Mouse (Mus musculus) myocyte (in vitro differentiated cells): ENCODE measurements around the gene Gm49416.

Experiments used
- CEBPB ChIP-seq: IDR thresholded peaks from 2 replicates; pipeline ENCODE4 v1.6.1; 2011; ENCODE audit warnings: mild to moderate bottlenecking, moderate library complexity; ENCODE audit not compliant: poor library complexity, insufficient read depth, severe bottlenecking
- E2F4 ChIP-seq: IDR thresholded peaks from one replicate; pipeline ENCODE4 v1.6.1; 2011; ENCODE audit warnings: mild to moderate bottlenecking, control low read depth, moderate library complexity; ENCODE audit not compliant: insufficient read depth
- MAX ChIP-seq: IDR thresholded peaks from one replicate; pipeline ENCODE4 v1.6.1; 2011; ENCODE audit warnings: low read depth, mild to moderate bottlenecking, control low read depth
- MYOD1 ChIP-seq, 3 experiments: IDR thresholded peaks; one replicate each; pipeline ENCODE4 v1.6.1; 2011; ENCODE audit warnings: control low read depth in 2 of 3, low read depth in 2 of 3, mild to moderate bottlenecking in 2 of 3, moderate library complexity in 1 of 3; ENCODE audit not compliant: insufficient read length in 2 of 3, control insufficient read depth in 1 of 3
- MYOG ChIP-seq, 3 experiments: IDR thresholded peaks; one replicate each; pipeline ENCODE4 v1.6.1; 2011; ENCODE audit warnings: control low read depth in 2 of 3, low read depth in 2 of 3, mild to moderate bottlenecking in 2 of 3; ENCODE audit not compliant: insufficient read length in 2 of 3, control insufficient read depth in 1 of 3, insufficient read depth in 1 of 3
- POLR2A ChIP-seq: IDR thresholded peaks from one replicate; pipeline ENCODE4 v1.6.1; 2011; ENCODE audit warnings: low read depth, mild to moderate bottlenecking, control low read depth, moderate library complexity; ENCODE audit not compliant: insufficient read length
- POLR2AphosphoS2 ChIP-seq: IDR thresholded peaks from one replicate; pipeline ENCODE4 v1.6.1; 2011; ENCODE audit warnings: low read depth, control low read depth; ENCODE audit not compliant: insufficient read length
- SRF ChIP-seq: IDR thresholded peaks from one replicate; pipeline ENCODE4 v1.6.1; 2011; ENCODE audit warnings: low read depth; ENCODE audit not compliant: control insufficient read depth, insufficient read length
- TCF12 ChIP-seq: IDR thresholded peaks from one replicate; pipeline ENCODE4 v1.6.1; 2011; ENCODE audit warnings: mild to moderate bottlenecking, control low read depth; ENCODE audit not compliant: poor library complexity, insufficient read depth, severe bottlenecking
- TCF3 ChIP-seq: IDR thresholded peaks from one replicate; pipeline ENCODE4 v1.6.1; 2011; ENCODE audit warnings: low read depth, control low read depth; ENCODE audit not compliant: insufficient read length
- USF1 ChIP-seq: IDR thresholded peaks from one replicate; pipeline ENCODE4 v1.6.1; 2011; ENCODE audit warnings: low read depth, mild to moderate bottlenecking, control low read depth, moderate library complexity

DNA sequence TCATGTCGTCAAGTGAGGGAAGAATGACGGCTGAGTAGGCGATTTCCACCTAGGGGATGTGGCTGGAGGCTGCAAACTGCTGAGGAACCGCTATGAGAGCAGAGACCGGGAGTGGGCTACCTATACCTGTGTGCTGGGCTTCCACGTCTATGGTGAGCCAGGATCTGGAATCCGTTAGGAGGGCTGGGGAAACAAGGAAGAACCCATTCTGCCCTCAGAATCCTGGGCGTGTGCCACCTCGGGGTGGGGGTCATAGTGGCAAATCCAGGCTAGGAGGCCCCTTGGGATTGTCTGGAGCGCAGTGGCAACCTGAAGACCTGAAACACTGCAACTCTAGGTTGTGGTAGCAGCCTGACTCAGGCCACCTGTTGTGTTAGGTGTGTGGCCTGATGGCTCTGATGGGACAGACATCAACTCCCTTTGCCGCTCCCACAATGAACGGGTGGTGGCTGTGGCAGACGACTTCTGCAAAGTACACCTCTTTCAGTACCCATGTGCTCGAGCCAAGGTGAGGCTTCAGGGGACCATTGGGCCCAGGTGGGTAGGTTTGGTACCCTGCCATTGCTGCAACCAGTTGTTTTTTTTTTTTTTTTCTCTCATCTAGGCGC is 51.9 kb downstream of the Gm49416 start:
- TF ChIP-seq POLR2A (no peak), POLR2AphosphoS2 (no peak), USF1 (no peak), MAX (no peak), TCF12 (no peak), E2F4 (no peak), CEBPB (no peak), MYOD1 (IDR thresholded peaks at IDR 0.05; ENCODE audit: control insufficient read depth in 1 of 3, insufficient read length in 2 of 3, low read depth in 2 of 3) (no peak), MYOG (IDR thresholded peaks at IDR 0.05; ENCODE audit: control insufficient read depth in 1 of 3, insufficient read depth in 1 of 3, insufficient read length in 2 of 3, low read depth in 2 of 3) (no peak), SRF (no peak), TCF3 (no peak)
